Mouse (Mus musculus) megakaryocyte-erythroid progenitor cell, adult 5-6 weeks (primary cell): ENCODE measurements around the gene Avpi1. TPM values are rescaled to one million over a fixed set of nuclear protein-coding genes. Genes with fewer than 3 reads are reported as not detected.
A peak's percentile ranks its signal among the peaks of the same experiment; 100 is the strongest.

ENCODE experiments used
- ATAC-seq: replicated peaks from 2 replicates; pipeline ENCODE4 v1.8.0; 2016; ENCODE audit warnings: mild to moderate bottlenecking, inconsistent platforms; ENCODE audit not compliant: severe bottlenecking, poor library complexity, low FRiP score, low TSS enrichment
- total RNA-seq, 2 experiments: library from RNA; stranded (forward) in 1 of 2; stranded (reverse) in 1 of 2; fragments of 200-1000, 215-1000 nt in 1 of 2; fragments of >200 nt in 1 of 2; fragmentation: Nextera tagmentation in 1 of 2; gene quantifications; 2 replicates each; pipeline ENCODE4 v1.2.3; 2014 to 2017

Gene Avpi1
- total RNA-seq (2014; fragmentation: Nextera tagmentation) (2.2 and 6.1 TPM in 2 replicates), total RNA-seq (2017) (4.6 TPM in 1 of 2 replicates, not detected in the other)

GRCm38 (mm10) chr19:42128787-42129508 lies at the start of gene Avpi1:
Avpi1 (minus strand) TSS chr19:42129059.
- peak; percentile 93 for ATAC-seq

DNA sequence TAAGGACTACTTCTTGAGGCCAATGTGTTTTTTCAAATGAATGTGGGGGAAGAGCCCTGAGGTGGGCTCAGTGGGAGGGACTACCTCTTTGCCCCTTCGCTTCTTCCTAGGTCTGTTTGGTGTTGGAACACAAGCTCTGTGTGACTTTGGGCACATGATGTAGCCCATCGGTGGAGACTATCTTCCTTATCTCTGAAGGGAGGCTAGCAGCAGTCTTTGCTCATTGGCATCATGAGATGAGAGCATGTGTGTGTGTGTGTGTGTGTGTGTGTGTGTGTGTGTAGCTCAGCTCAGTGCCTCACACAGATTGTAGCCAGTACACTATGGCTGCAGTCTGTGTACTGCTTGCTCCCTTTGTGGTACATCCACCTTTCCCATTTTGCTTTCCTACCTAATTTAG lies 48.6 kb upstream of the Avpi1 start:
- ATAC-seq, result peak; percentile 73

- ATAC-seq, result peak; percentile 88
These were observed 48.0 kb upstream of the Avpi1 start for GRCm38 (mm10) chr19:42176841-42177240.

DNA sequence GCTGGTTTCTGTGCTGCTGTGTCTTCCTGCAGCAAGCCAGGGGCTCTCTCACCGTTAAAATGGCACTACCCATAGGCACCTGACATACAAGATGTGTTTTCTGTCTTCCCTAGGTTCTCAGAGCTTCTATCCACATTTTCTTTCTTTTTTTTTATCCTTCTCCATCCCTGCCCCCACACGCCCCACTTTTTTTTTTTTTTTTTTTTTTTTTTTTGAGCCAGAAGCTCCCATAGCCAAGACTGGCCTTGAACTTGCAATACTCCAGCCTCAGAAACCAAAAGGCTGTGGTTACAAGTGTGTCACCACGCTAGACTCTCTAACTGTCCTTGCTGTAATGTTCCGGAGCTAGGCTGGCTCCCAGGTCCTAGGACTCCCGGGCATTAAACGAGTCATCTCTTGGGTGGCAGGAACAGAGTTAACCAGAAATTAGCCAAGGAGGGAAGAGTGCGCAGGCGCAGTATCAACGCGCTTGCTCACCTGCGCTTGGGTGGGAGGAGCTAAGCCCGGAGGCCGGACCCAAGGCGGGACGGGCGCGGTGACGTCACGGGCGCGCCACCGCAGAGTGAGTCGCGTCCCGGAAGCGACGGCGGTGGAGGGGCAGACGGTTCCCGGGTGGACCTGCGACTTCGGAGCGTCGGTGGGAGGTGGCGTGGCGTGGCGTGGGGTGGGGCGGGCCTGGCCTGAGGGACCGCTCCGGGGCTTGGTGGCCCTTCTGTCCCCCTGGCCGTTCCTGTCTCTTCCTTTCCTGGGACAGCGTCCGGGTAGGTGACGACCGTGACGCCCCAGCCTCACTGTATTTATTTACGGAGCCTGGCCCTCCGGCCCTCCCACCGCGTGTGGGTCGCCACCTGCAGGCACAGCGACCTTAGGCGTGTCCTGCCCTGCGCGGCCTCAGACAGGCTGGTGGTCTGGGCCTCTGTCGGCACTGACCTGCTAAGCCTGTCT lies 41.4 kb upstream of the Avpi1 start:
- peak; percentile 84 for ATAC-seq

DNA sequence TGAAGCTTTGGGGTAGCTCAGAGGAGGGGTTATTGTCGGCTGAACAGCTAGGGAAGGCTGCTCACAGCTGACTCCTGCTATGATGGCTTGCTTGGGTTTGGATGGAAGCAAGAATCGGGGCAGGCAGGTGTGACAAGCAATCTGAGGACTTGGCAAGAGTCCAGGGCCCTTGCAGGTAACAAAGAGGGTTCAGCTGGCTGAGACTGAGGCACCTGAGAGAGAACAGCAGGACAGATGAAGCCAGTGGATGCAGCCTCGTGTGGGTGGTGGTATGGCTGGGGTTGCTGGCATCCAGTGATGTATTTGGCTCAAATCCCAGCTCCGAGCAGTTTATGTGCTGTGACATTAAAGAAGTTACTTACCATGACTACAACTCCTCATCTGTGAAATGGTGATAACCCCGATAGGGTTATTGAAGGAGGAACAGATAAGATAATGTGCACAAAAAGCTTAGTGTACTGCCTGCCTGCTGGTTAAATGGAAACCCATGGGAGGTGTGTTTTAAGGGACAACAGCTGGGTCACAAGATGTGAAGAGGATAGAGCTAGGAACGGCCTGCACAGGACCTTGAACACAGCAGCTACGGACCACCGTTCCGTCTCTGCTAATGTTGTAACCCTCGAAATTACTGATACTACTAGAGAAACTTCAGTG lies 40.6 kb upstream of the Avpi1 start:
- peak; percentile 69 for ATAC-seq

DNA sequence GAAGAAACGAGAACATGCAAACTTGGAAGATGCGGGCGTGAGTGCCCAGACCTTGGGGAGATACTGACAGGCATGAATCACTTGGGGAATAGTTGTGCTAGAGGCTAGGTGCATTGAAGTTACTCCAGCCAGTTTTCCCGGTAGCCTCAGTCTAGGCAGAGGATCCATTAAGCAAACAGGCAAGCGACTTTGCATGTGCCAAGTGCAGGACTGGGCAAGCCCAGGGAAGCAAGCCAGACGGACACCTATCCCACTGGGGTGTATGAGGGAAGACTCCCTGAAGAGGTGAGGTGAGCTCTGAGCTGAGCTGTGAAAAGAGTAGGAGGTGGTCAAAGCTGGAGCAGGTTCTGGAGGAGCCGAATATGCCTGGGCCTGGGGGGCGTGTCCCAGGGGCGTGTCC lies 38.6 kb upstream of the Avpi1 start:
- ATAC-seq, result no peak

DNA sequence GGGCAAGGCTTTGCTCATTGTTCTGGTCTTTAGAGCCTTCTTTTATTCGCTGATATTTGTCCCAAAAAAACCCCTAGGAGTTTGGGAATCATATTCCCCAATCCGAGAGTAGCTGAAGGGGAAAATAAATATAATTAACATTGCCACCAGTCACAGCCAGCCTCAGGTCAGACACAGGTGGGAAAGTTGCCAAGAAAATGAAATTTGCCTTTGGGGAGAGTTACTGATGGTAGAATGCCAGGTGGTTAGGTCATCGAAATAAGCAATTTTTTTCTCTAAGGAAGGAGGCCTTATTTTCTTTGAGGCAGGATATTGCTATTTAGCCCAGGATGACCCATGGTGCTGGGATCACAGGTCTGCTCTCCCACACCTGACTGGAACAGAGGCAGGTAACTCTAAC lies 37.9 kb upstream of the Avpi1 start:
- no peak for ATAC-seq

DNA sequence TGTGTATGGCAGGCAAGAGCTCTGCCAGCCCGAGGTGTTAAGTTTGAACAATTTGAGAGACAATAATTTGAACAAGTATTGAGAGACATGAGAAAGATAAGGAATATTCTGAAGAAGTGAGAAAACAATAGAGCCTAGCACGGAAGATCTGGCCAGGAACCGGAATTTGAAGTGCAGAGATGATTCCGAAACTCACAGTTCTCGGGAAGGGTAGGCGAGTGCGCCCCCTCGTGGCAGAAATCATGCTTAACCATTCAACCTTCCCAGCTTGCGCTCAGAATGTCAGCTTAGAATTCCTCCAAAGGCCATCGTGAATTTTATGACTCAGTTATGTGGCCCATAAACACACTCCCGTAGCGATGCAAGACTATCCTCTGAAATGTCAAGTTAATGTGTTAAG lies 37.3 kb upstream of the Avpi1 start:
- no peak for ATAC-seq

DNA sequence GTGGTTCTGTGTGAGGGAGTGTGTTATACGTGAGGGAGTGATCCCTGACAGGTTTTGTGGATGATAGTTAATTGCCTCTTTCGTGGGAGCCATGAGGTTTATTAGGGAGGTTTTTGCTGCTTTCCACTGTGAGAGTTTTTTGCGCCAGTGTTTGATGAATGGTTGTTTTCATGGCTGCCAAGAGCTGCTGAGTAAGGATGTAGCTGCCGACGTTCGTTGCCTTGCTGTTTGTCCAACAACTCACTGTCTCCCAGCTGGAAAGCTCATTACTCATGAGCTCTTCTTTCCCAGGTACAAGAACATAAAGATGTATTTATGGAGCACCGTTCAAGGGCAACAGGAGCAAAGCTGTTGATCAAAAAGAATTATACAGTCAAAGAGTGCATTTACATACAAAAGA lies 35.3 kb upstream of the Avpi1 start:
- ATAC-seq, result no peak

DNA sequence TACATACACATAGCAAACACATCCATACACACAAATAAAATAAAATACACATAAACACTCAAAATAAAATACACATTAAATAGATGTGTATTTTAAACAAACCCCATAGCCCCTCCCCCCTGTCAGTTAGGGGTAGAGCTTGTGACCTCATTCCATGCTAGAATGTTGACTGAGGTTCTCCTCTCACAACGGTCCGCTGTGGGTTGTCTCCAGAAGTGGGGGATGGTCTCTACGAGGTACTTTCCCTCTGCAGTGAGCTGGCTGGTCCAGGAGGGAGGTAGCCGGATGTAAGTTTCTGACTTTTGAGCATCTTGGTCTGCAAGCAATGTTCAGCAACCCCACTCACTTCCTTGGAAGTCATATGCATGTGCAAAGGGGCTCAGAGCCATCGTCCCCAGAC lies 34.9 kb upstream of the Avpi1 start, which contains the start of gene Zfyve27:
Zfyve27 (plus strand) TSS at position 188 of the 400 bp plus-strand sequence.
- no peak for ATAC-seq

GRCm38 (mm10) chr19:42158246-42159017 lies 29.6 kb upstream of the Avpi1 start:
- peak; percentile 73 for ATAC-seq

- ATAC-seq, result no peak
These were observed 28.8 kb upstream of the Avpi1 start for GRCm38 (mm10) chr19:42157493-42158237.

GRCm38 (mm10) chr19:42151990-42152389 lies 23.1 kb upstream of the Avpi1 start:
- ATAC-seq, result peak; percentile 56

- no peak for ATAC-seq
These were observed 19.7 kb upstream of the Avpi1 start for GRCm38 (mm10) chr19:42148569-42148860.

GRCm38 (mm10) chr19:42147769-42148568 lies 19.1 kb upstream of the Avpi1 start:
- ATAC-seq, result peak; percentile 32

DNA sequence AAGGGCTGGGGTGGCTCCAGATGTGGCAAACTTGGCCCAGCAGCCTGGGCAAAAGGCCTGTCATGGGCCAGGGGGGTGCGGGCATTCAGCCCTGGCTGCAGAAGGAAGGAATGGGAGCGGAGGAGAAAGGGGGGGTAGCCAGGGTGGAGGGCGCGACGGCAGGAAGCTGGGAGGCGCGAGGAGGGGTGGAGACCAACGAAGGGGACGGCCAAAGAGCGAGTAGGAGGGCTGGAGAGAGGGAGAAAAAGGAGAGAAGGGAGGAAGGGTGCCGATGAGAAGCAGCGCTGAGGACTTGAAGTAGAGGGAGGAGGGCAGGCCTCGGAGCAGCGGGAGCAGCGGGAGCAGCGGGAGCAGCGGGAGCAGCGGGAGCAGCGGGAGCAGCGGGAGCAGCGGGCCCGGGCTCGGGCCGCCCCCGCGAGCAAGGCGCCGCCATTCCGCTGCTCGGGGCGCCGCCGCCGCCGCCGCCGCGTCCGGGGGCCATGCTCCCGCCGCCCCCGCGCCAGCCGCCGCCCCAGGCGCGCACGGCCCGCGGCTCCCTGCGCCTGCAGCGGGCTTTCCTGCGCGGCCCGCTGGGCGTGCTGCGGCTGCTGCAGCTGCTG lies 18.4 kb upstream of the Avpi1 start, which contains the start of gene Marveld1:
Marveld1 (plus strand) TSS at position 231 of the 599 bp plus-strand sequence.
- ATAC-seq, result peak; percentile 32; the same call in 1 of the 2 replicates

DNA sequence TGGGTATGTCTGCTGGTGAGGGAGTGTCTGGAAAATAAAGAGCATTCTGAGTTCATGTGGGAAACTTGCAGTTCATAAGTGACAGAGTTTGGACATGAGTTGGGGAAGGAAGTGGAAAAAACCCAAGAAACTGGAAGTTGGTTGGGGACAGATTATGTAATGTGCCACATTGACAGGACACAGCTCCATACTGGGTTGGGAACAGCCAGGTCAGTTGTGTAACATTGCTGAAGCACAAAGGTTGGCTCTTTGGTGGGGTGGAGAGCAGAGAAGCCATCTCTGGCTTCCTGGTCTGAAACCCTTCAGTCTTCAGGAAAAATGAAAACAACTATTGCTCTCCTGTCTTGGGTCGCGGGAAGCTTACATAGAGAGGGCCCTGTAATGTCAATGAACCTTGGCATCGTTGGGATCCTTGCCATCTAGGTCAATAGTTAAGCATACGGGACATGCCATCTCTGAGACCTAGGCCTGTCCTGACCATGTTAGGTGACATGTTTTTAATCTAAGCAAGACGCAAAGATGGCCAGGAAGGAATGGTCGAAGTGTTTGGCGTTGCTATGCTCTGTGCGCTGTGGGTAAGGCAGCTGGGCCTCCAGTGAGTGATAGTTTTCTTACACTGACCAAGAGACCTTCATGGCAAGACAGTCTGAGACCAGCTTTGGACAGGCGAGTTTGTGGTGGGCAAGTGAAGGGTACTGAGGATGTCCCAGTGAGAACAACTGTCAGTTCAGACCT lies 17.6 kb upstream of the Avpi1 start:
- ATAC-seq, result no peak
